Mouse (Mus musculus) left cerebral cortex, adult 18-20 months (tissue): ENCODE results near the gene Cib4. TPM values are rescaled to one million over a fixed set of nuclear protein-coding genes. Genes with fewer than 3 reads are reported as not detected.

Source experiments
- DNase-seq, 2 experiments: peaks; one replicate each; pipeline ENCODE4 v3.0.0; 2021 to 2022; ENCODE audit warnings: low spot score in 2 of 2, mixed read lengths in 1 of 2
- total RNA-seq, 2 experiments: library from RNA; stranded (reverse); gene quantifications; 2 replicates each; pipeline ENCODE4 v1.2.3; 2021

Cib4 gene
- total RNA-seq, 2 experiments from 2014 or later: not detected

DNA sequence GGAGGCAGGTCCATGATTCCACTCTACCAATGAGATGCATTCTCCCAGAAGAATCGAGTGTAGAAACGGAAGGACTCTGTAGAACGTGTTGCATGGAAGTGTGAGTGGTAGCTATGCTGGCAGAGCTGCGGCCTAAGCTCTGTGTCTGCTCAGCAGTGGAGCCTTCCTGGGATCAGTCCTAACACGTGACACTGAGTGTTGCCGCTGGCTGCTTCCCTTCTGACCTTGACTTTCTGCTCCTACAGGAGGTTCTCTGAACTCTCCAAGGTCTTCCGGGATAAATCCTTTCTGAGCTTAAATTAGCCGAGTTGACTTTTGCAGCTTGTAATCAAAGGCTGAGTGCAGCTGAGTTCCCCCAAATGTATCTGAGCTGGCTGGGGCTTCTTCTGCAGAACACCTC is 28.7 kb upstream of the Cib4 start:
- DNase-seq: no peak

- no peak for DNase-seq
These were observed 26.2 kb upstream of the Cib4 start for GRCm38 (mm10) chr5:30571820-30572219.

DNA sequence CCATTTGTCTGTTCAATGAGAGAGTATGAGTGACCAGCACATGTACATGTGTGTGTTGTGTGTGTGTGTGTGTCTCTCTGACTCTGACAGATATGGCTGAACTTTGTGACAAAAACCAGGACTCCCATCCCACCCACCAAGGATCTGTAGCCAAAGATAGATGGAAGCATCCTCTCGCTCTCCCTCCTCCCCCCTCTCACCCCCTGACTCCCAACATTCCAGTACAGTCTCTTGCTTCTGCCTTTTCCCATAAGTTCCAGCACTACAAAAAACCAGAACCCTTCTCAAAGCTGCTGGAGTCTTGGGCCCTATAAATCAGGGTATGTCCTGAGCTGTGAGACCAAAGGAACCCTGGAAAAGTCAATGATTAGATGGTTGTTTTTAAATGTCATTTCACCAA is 22.8 kb upstream of the Cib4 start:
- DNase-seq: no peak

GRCm38 (mm10) chr5:30559986-30560493 is 14.4 kb upstream of the Cib4 start:
- no peak for DNase-seq

DNA sequence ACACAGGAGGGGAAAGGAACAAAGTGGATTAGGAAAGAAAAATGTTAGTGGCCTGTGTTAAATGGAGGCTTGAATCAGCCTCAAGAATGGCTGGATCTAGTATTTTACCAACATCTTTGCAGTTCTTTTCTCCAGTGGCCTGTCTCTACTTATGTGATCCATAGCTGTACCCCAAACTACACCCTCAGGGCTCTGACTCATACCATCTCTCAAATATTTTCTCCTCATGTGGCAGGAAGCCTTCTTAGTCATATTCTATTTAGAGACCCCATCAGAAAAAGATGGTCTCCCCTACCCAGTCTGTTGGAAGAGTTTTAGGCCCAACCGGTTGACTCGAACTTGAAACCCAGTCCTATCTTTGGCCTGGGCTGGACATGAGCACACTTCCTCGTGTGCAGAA is 13.8 kb upstream of the Cib4 start:
- DNase-seq: no peak

GRCm38 (mm10) chr5:30556284-30556683 is 10.6 kb upstream of the Cib4 start:
- DNase-seq: no peak

DNA sequence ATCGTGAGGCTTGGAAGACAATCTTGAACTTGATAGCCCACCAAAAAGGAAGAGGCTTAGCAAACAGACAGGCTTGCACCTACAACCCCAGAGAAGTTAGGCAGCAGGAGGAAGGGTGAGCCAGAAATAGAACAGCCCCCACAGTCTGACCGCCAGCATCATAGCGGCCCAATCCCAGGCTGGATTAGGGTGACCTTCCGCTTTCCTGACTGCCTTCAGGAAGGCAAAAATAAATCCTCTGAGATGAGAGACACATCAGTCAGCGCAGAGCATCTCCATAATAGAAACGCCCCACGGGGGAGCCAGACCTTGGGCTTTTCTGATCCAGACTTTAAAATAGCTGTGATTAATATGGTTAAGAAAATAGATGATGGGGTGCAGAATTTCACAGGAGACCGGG is 9.3 kb upstream of the Cib4 start:
- DNase-seq: no peak

- DNase-seq: no peak
These were observed 8.3 kb upstream of the Cib4 start for GRCm38 (mm10) chr5:30553936-30554335.

DNA sequence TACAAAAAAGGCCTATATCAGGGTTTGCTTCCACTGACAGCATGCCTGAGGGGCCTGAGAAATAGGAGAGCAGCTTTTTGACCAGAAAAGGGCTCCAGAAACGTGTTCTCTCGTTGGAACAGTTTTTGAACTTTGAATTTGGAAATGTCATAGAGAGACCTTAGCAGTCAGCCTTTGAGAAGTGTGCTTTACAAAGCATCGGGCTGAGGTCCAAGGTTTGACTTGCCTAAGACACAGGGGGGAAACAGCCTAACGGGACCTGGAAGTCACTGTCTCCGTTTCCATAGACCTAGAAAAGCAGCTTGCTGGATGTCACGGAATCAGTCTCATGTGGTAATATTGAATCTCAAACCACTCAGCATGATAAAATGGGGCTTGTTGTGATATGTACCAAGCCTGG is 6.4 kb upstream of the Cib4 start:
- no peak for DNase-seq

- no peak for DNase-seq
These were observed 5.5 kb upstream of the Cib4 start for GRCm38 (mm10) chr5:30551022-30551638.

GRCm38 (mm10) chr5:30550334-30551021 is 4.8 kb upstream of the Cib4 start:
- DNase-seq: no peak

- DNase-seq: no peak
These were observed 3.0 kb upstream of the Cib4 start for GRCm38 (mm10) chr5:30548681-30549080.

DNA sequence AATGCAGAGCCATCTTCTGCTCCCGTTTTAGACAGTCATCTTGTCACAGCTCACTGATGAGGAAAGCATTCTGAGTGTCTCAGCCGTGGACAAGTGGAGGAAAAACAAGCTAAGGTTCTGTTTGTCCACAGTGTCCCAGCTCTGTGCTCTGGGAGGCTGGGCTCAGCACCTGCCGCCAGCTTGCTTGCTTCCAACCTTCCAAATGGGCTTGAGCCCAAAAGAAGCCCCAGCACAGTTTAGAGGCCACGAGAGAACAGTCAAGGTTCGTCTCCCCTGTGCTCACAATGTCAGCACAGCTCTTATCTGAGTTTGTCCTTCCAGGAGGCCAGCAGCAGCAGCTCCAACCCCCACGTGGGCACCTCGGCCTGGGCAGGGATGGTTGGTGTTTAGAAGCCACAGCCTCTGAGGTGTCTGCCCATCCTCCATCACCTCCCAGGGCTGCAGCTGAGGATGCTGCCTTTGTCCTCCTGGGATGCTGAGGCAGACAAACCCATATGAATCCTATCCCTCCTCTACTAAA is 9.5 kb downstream of the Cib4 start:
- no peak for DNase-seq

- DNase-seq: no peak
These were observed 11.0 kb downstream of the Cib4 start for GRCm38 (mm10) chr5:30534637-30535036.

DNA sequence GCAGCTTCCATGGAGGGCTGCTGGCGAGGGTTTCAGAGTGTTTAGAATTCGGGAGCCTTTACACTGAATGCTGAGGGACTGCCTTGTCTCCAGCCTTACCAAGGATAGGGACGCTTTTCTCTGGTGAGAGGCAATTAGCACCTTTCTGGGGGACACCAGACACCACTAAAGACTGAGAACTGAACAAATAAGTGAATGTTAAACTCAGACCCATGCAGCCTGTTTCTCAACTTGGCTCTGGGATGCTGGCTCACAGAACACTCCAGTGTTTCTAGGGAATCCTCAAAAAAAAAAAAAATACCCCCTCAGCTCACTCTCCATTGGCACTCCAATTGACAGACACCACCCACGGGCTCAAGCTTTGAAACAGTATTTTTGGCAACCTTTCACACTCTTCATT is 16.7 kb downstream of the Cib4 start:
- no peak for DNase-seq

DNA sequence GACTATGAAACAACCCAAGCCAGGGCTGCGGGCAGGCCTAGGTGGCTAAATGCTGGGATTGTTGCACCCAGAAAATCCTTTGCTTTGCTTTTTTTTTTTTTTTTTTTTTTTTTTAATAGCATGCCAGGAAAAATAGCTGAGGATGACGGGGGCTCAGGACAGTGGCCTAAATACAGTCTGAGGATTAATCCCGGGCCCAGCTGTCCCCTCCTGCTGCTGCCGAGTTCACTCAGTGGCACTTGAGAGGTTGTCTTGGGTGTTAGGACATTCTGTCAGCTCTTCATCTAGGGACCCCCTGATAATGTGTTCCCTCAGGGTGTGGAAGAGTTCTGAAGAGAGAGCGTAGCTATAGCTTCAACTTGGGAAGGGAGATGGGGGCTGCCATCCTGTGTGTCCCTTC is 18.5 kb downstream of the Cib4 start:
- no peak for DNase-seq

DNA sequence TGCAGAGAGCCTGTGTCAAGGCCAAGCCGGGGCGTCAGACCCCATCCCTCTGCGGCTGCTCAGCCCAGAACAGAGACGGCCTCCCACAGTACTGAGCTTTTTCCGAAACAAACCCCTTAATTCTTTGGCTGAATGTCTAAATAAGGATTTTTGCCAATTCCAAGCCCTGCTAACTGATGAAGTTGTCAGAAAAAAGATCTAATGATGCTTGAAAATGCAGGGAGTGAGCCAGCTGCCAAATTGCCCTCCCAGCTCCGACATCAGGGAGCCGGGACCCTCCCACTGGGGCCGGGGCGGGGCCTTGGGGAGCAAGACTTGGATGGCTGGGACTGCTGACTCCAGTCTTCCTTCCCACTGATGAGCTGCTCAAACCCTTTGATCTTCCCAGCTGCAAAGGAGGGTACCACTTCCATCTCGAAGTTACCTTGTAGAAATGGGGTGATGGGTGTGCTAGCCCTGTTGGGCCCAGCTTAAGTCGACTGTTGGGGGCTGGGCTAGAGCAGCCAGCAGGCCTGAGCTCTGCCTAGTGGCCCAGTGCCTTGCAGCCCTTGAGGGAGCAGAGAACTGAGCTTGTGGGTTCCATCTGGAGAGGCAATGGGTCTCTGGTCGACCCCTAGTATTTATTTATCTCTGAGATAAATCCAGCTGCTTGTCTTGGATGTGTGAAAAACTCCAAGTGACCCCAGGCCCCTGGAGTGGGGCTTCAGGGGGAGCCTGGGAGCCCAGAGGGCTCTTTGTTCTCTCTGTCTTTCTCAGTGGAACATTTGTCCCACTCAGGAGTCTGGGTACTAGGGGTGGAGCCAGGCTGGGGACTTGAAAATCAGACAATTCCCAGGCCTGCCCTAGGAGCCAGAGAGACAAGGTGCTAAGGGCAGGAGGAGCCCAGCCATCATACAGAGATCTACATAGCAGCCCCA is 19.5 kb downstream of the Cib4 start:
- peak in 1 of 2 experiments; percentile 17 for DNase-seq

DNA sequence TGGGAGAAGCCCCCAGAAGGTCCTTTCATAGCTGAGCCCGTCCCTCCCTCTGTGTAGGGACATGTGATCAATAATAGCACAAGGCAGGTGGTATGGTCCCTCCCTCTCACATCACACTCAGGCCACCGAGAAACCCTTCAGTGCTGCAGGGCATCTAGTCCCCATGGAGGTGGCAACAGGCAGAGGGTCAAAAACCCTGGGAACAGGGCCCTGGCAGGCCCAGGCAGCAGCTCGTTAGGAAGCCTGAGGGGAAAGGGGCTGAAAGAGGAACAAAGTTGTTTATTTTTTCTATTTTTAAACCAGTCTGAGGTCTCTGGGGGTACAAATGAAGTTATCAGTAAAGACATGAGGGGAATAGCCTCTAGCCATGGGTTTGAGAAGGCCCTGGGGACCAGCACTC is 21.4 kb downstream of the Cib4 start:
- DNase-seq: no peak

DNA sequence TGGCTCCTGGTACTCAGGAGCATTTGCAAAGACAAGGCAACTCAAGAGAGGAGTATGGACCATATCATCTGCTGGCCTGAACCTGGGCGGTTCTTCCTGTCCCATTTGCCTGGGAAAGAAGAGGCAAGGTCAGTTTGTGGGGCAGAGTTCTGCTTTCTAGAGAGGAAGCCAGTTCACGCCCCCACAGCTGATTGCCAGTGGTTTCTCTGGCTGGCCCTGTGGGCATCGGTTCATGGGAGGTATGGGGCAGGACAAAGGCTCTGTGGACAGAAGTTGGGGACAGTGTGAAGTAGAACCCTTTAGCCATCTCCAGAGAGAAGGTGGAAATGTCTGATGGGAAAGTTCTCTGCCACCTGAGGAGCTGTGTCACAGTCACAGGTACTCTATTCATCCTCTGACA is 22.5 kb downstream of the Cib4 start:
- no peak for DNase-seq

DNA sequence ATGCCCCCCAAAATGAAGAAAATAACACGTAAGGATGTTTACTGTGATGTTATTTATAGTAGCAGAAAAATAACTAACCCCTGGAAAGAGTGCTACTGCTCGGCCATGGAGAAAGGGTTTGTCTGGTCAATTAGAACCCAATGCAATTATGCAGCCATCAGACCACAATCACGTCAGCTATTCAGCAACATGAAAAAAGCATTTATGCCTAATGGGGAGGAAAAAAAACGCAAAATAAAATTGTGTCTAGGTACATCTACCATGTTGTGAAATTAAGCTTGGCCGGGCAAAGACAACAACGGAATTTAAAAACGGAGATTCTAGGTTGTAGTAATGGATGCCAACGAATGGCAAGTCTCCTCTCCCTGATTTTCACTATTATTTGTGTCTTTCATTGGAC is 23.2 kb downstream of the Cib4 start:
- no peak for DNase-seq

GRCm38 (mm10) chr5:30520214-30520732 is 25.4 kb downstream of the Cib4 start:
- DNase-seq: no peak
